Mouse (Mus musculus) embryonic facial prominence, embryonic 14.5 days (tissue): ENCODE measurements around the gene Ptgir. TPM values are rescaled to one million over a fixed set of nuclear protein-coding genes. Genes with fewer than 3 reads are reported as not detected.

Source experiments
- ATAC-seq: fragments of 200-750 bp; cut with Nextera tagmentation; 2 replicates; pipeline ENCODE4 v1.8.0; 2017; ENCODE audit warnings: low read depth, moderate number of reproducible peaks, moderate TSS enrichment
- DNase-seq: peaks from one replicate; pipeline ENCODE4 v3.0.0-alpha.2; 2015; ENCODE audit warnings: low spot score
- H3K27ac ChIP-seq: fragments of 300-500 bp; sonication (generic); replicated peaks from 2 replicates; pipeline ENCODE4 v1.5.1; 2014; ENCODE audit warnings: low read depth, mild to moderate bottlenecking, low read length, moderate library complexity
- H3K27me3 ChIP-seq: fragments of 300-500 bp; sonication (generic); replicated peaks from 2 replicates; pipeline ENCODE4 v1.6.1; 2014; ENCODE audit warnings: low read length; ENCODE audit not compliant: control insufficient read depth, insufficient read depth
- H3K36me3 ChIP-seq: fragments of 300-500 bp; sonication (generic); 2 replicates; pipeline ENCODE4 v1.6.1; 2014; ENCODE audit warnings: low read length, mixed read lengths; ENCODE audit not compliant: control insufficient read depth, insufficient read depth
- H3K4me1 ChIP-seq: fragments of 300-500 bp; sonication (generic); 2 replicates; pipeline ENCODE4 v1.6.1; 2014; ENCODE audit warnings: antibody characterized with exemption, low read length; ENCODE audit not compliant: control insufficient read depth, insufficient read depth
- H3K4me2 ChIP-seq: fragments of 300-500 bp; sonication (generic); 2 replicates; pipeline ENCODE4 v1.6.1; 2014; ENCODE audit warnings: low read depth, mild to moderate bottlenecking, low read length, moderate library complexity, mixed read lengths
- H3K4me3 ChIP-seq: fragments of 300-500 bp; sonication (generic); 2 replicates; pipeline ENCODE4 v1.5.1; 2014; ENCODE audit warnings: low read depth, mild to moderate bottlenecking, low read length
- H3K9ac ChIP-seq: fragments of 300-500 bp; sonication (generic); 2 replicates; pipeline ENCODE4 v1.6.1; 2014; ENCODE audit warnings: low read depth, mild to moderate bottlenecking, low read length, moderate library complexity, mixed read lengths
- H3K9me3 ChIP-seq: fragments of 300-500 bp; sonication (generic); 2 replicates; pipeline ENCODE4 v1.6.1; 2016; ENCODE audit warnings: low read length; ENCODE audit not compliant: control insufficient read depth
- WGBS: fragments of 180-500 bp; shearing (Covaris S2); extraction: QIAGEN DNeasy Blood & Tissue Kit; methylation state at CpG from one replicate; pipeline ENCODE4 v1.1.7; 2014; 5-methylcytosine and 5-hydroxymethylcytosine counted together
- polyA plus RNA-seq: library from polyadenylated mRNA; unstranded; fragments of >200 nt; fragmentation: Nextera tagmentation; extraction: Ambion mirVana; gene quantifications from 2 replicates; pipeline ENCODE4 v1.2.1, GENCODE M21; 2014

Ptgir gene
- polyA plus RNA-seq, 1 experiment from 2014 or later: 1.9 TPM

GRCm38 (mm10) chr7:16944808-16945315, 38.6 kb downstream of the Ptgir start:
- 1% methylated on average over 18 of the region's 22 CpGs for WGBS
- peak overlapping the region; percentile 55 for H3K4me3 ChIP-seq
- ATAC-seq: peak; percentile 8
- no peak overlapping the region; the same call in 1 of the 2 replicates for H3K27ac ChIP-seq
- H3K36me3 ChIP-seq: no peaks in the 10 kb centered on the region
- peak overlapping the region; percentile 73 for H3K9ac ChIP-seq
- peaks cover 34% of the 10 kb centered on the region for H3K4me1 ChIP-seq
- no peak for DNase-seq
- H3K27me3 ChIP-seq: peaks cover 50% of the 10 kb centered on the region
- H3K9me3 ChIP-seq: no peaks in the 10 kb centered on the region
- peak overlapping the region; percentile 83 for H3K4me2 ChIP-seq

GRCm38 (mm10) chr7:16945419-16945818, 39.1 kb downstream of the Ptgir start:
- ATAC-seq: no peak
- Histone ChIP-seq H3K4me3 (peak overlapping the region; percentile 55), H3K27me3 (peaks cover 50% of the 10 kb centered on the region), H3K9ac (peak overlapping the region; percentile 73), H3K36me3 (no peaks in the 10 kb centered on the region), H3K9me3 (no peaks in the 10 kb centered on the region), H3K27ac (no peak overlapping the region), H3K4me2 (peak overlapping the region; percentile 83), H3K4me1 (peaks cover 32% of the 10 kb centered on the region)
- 17% methylated on average over 17 of the region's 17 CpGs for WGBS
- DNase-seq: no peak

- 4% methylated on average over 40 of the region's 53 CpGs for WGBS
- DNase-seq: no peak
- peak overlapping the region; percentile 41 for H3K27ac ChIP-seq
Observed at GRCm38 (mm10) chr7:16946441-16947348, 40.4 kb downstream of the Ptgir start.

GRCm38 (mm10) chr7:16947349-16947895, 41.1 kb downstream of the Ptgir start:
- Histone ChIP-seq H3K27ac (peak overlapping the region; percentile 41), H3K4me2 (peak overlapping the region; percentile 83), H3K27me3 (peaks cover 50% of the 10 kb centered on the region), H3K9me3 (no peaks in the 10 kb centered on the region), H3K4me3 (peak overlapping the region; percentile 55), H3K4me1 (peaks cover 32% of the 10 kb centered on the region), H3K36me3 (no peaks in the 10 kb centered on the region), H3K9ac (peak overlapping the region; percentile 57)
- WGBS: 9% methylated on average over 22 of the region's 22 CpGs
- DNase-seq (no peak), ATAC-seq (0 out of 2 replicates have a peak, but pooled peaks have one; percentile 1)

More at GRCm38 (mm10) chr7:16946441-16947348, 40.4 kb downstream of the Ptgir start:
- Histone ChIP-seq H3K4me1 (peaks cover 32% of the 10 kb centered on the region), H3K4me3 (peak overlapping the region; percentile 55), H3K36me3 (no peaks in the 10 kb centered on the region), H3K9ac (peak overlapping the region; percentile 57), H3K4me2 (peak overlapping the region; percentile 83), H3K27me3 (peaks cover 50% of the 10 kb centered on the region), H3K9me3 (no peaks in the 10 kb centered on the region)
- ATAC-seq: no peak

GRCm38 (mm10) chr7:16947959-16948361, 41.7 kb downstream of the Ptgir start:
- no peaks in the 10 kb centered on the region for H3K36me3 ChIP-seq
- DNase-seq: peak; percentile 89
- no peak overlapping the region for H3K9ac ChIP-seq
- peak overlapping the region; percentile 83 for H3K4me2 ChIP-seq
- peaks cover 50% of the 10 kb centered on the region for H3K27me3 ChIP-seq
- H3K4me3 ChIP-seq: peak overlapping the region; percentile 55; the same call in 1 of the 2 replicates
- 3% methylated on average over 4 of the region's 4 CpGs for WGBS
- peaks cover 32% of the 10 kb centered on the region for H3K4me1 ChIP-seq
- peak; percentile 70 for ATAC-seq
- H3K27ac ChIP-seq: peak overlapping the region; percentile 41
- H3K9me3 ChIP-seq: no peaks in the 10 kb centered on the region

- Histone ChIP-seq H3K4me1 (peaks cover 29% of the 10 kb centered on the region), H3K36me3 (no peaks in the 10 kb centered on the region), H3K4me3 (no peak overlapping the region), H3K27ac (peak overlapping the region; percentile 41), H3K9me3 (no peaks in the 10 kb centered on the region), H3K27me3 (peaks cover 50% of the 10 kb centered on the region), H3K4me2 (peak overlapping the region; percentile 83; the same call in 1 of the 2 replicates), H3K9ac (no peak overlapping the region)
- 58% methylated on average over 8 of the region's 8 CpGs for WGBS
- no peak for ATAC-seq
- no peak for DNase-seq
Observed at GRCm38 (mm10) chr7:16948923-16949458, 42.7 kb downstream of the Ptgir start.

GRCm38 (mm10) chr7:16949908-16950841, 43.9 kb downstream of the Ptgir start:
- H3K4me3 ChIP-seq: peak overlapping the region; percentile 20
- H3K36me3 ChIP-seq: no peaks in the 10 kb centered on the region
- H3K27ac ChIP-seq: no peak overlapping the region
- peaks cover 26% of the 10 kb centered on the region for H3K4me1 ChIP-seq
- 0 out of 2 replicates have a peak, but pooled peaks cover 6% of the 10 kb centered on the region for H3K9me3 ChIP-seq
- peak; percentile 78 for DNase-seq
- WGBS: 12% methylated on average over 29 of the region's 29 CpGs
- peak overlapping the region; percentile 53 for H3K4me2 ChIP-seq
- peaks cover 45% of the 10 kb centered on the region for H3K27me3 ChIP-seq
- H3K9ac ChIP-seq: peak overlapping the region; percentile 39; the same call in 1 of the 2 replicates
- peak; percentile 56 for ATAC-seq
